Mouse (Mus musculus): ENCODE measurements around the gene Pde4d.

Gene Pde4d

DNA sequence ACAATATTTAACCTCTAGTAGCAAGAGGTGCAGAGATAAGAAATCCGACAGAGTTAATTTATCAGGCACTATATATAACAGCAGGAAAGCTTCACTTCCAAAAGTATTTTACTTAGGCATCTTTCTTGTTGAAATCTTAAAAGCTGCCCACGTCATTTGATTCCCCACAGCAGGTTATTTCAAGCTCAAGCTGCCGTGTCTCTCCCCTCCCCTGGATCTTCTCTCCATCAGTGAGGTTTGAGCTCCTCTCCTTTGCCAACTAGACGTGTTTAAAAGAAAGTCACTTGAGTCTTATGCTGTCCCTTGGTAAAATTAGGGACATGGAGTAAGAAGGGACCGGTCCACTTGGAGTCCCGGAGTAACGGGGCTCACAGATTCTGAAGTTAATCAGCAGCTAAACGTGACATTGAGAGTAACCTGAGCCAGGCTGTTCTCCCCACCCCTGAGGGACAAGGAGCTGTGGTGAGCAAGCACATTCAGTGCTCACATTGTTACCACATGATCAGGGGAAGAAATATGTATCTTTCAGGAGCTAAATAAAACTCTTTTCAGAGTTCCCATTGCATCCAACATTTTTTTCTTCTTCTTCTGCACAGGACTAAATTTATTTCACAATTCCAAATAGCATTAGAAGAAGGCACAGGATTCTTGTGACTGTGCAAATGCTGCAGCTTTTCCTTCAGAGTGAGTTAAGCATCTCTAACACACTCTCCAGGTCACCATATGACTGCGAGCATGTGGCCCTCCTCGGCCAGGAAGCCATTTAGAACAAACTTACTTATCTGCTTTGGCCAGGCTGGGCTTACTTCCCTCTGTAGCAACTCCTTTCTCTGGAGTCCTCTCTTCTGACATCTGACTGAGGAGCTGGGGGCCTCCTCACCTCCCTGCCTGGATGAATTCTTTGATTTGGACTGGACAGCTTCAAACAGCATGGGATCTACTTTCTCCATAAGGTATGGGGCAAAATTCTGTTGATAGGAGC is at the start of gene Pde4d:
Gene Pde4d (plus strand): TSS at position 833 of the 982 bp plus-strand sequence.
- in situ Hi-C loops (cut with MboI): no loop called here

DNA sequence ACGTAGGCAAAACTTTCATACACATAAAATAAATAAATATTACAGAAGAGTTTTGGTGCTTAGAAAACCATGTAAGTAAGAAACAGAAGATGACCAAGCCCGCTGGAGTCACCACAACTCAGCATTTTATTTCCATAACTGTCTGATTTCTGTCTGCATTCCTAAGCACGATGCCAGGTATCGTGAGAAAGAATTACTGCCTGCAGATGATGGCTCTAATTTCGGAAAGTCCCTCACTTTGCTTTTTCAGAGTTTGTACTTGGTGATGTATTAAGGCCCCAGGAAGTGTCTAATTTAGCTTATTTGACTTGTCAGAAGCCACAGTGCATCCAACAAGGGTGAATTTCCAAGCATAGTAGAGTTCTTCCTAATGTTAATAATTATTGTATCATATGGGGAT is 46.6 kb upstream of the Pde4d start:
- in situ Hi-C loops (cut with MboI): no loop called here

DNA sequence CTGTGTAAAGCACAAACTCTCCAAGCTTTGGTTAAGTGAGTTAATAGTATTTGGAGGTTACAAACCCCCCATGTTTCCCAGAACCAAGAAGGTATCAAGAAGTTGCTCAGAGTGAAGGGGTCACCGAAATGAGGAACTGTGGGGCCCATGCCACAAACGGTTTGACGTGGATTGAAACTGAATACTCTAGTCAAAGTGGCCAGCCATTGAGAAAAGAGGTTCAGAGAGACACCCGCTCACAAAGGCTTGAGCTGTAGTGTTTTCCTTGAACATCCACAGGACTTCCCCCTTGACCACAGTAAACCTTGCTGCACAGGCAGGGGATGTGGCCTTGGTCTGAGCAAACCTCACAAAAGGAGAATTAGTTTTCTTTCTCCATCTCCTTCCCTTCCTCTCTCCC is 45.4 kb upstream of the Pde4d start:
- in situ Hi-C loops (cut with MboI): no loop called here

DNA sequence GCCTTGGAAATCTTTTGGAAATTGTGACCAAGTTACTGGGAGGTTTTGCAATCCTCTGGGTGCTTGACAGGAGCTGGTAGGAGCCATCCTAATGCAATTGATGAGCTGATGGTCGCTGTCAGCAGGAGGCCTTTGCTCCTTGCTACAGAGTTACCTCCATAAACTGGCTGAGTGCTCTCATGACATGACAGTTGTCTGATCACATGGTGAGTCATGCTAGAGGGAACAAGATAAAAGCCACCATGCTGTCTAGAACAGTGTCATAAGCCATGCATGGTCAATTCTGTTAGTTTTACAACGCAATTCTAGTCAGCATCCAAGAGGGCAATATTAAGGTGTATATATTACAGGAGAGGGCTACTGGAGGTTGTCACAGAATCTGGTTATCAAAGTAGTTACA is 34.3 kb upstream of the Pde4d start:
- in situ Hi-C loops (cut with MboI): no loop called here

DNA sequence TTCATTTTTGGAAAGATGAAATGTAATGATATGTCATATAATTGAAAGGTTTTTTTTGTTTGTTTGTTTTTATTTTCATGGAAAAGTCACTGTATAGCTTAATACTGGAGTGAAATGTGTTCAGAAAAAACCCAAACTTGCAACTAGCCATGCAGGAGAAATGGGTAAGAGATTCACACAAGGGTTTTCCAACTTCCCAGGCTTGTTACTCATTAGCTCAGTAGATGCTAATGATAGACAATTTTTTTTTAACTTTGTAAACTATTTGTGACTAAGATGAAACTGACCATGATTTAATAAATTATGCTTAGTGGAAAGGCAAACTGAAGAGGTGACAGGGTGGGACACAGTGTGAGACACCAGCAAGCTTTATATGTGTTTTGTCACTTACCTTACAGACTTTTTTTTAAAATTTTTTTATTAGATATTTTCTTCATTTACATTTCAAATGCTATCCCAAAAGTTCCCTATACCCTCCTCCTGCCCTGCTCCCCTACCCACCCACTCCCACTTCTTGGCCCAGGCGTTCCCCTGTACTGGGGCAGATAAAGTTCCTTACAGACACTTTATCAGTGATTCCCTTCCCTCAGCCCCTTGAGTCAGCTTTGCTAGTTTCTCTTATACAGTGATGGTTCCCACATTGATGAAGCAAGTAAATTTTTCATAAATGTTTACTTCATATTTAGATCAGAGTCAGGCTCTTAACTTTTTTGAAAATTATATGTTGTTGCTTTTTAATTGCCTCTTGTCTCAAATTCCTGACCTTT is 30.8 kb upstream of the Pde4d start:
- in situ Hi-C loops (cut with MboI): no loop called here

DNA sequence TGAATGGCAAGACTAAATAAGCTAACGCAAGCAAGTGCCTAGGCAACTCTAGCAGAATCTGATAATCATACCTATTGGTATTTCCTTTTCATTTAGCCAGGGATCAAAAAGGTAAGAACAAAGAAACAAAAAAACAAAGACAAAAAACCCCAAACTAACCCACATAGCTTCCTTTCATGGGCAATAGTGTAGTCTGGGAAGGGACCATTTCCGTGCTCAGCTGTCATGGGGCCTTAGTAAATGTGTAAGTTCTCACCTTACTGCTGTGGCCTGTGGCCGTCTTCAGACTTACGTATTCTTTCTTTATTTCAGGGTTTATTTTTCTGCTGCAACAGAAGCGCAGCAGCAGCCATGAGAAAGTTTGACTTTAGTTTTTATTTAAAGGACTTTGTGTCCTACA is 23.4 kb upstream of the Pde4d start:
- in situ Hi-C loops (cut with MboI): no loop called here

DNA sequence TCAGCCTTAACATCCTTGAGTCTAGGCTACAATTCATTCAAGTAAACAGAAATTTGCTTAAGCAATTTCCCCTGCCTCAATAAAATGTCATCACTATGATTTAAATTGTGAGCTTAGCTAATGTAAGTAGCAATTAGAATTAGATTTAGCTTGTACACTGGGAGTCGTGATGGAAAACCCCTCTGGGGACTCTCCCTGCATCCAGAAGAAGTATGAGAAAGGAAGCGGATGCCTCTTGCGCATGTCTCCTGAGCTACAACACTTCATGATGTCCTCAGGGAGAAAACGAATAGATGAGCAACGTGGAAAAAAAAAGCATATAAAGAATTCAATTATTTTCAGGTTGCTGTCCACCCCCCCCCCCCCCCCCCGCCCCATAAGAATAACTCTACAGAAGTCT is 20.9 kb upstream of the Pde4d start:
- in situ Hi-C loops (cut with MboI): no loop called here

DNA sequence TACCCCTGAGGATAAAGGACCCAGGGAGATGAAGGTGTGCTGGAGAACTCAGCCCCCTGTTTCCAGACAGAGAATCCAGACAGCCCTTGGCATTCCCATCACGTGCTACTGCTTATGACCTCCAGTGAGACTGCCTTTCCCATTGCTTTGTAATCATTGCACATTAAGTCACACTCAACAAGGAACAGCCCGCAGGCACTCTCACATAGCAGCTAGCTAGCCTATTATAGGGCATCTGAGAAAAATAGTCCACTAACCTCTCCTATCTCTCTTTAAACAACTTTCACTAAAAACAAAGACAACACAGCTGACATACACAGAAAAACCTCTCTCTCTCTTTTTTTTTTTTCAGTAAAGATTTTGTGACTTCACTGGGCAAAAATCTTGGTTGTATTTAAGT is 20.1 kb upstream of the Pde4d start:
- in situ Hi-C loops (cut with MboI): no loop called here

DNA sequence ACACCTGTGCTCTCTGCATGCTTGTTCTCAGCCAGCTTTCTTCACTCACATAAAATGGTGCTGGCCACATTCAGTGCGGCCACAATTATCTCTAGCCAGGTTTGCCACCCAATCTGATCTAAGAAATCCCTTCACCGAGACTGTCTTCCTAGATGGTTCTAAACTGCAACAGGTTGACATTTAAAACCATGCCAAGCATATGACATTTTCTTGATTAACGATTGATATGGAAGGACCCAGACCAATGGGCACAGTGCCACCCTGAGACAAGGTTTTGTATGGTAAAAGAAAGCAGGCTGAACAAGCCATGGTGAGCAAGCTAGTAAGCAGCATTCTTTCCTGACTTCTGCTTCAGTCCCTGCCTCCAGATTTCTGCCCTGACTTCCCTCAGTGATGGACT is 18.0 kb upstream of the Pde4d start:
- in situ Hi-C loops (cut with MboI): no loop called here

DNA sequence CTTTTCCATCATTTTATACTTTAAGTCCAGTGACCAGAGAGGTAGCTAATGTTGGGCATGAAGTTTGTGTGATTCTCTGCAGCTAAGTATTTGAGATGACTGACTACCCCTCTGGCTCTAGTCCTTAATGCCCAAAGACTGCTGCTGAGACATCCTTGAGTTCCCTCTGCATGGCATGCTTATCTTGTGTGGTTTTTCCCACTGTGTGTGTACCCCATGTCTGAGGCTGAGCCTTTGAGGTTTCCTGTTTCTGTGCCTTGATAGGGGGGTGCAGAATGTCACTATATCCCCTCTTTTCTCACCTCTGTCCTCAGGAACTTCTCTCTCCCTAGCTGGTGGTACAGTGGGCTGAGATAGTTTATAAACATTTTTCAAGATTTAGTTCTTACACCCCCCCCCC is 14.1 kb upstream of the Pde4d start:
- in situ Hi-C loops (cut with MboI): no loop called here

DNA sequence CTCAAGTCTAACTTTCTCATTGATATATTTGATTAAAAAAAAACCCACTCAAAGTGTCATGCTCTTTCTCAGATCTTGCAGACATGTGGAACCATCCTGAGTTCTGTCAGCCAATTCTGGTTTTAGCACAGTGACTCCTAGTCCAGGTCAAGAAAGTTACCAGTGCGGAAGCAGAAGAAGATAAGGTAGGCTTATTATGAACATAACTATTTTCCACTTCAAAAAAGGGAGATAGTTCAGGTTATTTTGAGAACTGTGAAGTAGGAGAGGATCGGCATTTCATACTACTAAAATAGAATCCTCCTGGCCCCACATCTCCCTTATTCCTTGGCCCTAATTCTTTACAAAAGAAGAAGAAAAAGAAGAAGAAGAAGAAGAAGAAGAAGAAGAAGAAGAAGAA is 12.3 kb upstream of the Pde4d start:
- in situ Hi-C loops (cut with MboI): no loop called here

DNA sequence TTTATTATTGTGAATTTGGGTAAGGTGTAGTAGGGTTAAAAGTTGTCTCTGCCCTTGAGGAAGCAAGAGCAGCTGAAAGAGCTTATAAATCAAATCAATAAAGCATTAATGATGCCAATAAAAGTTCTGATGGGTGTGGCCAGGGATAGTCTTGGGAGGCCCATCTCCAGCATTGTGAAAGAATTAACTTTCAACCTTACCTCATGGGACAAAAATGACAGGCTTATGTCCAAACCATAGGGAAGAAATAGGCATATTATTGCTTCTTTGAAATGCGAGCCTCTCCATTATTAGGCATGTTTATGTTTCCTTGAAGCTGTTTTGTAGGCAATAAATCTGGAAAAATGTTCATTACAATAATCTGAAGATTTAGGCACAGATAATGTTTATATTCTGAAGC is 10.7 kb upstream of the Pde4d start:
- in situ Hi-C loops (cut with MboI): no loop called here

DNA sequence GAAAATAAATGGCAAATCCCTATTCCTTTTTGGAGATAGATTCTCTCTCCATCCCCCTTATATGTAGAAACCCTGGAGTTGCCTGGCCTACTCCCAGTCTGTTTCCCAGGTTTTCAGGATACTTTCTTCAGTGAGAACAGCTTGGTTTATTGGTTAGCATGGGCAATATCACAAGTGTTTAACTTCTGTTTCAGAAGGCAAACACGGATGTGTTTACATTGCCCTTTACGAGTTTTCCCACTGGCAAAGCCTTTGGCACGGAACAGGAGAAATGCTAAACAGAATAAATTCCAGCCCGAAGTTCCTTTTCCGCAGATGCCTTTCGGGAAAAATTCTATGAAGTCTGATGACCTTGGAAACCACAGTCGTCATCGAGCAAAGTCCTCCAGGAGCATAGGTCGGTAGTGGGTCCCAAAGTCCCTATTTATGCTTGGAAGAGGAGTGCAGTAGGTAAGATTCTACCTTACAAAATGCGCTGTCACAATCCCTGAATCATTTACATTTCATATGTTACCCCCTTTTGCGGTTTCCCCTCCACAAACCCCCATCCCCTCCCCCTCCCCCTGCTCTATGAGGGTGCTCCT is 1.3 kb upstream of the Pde4d start:
- in situ Hi-C loops (cut with MboI): no loop called here

DNA sequence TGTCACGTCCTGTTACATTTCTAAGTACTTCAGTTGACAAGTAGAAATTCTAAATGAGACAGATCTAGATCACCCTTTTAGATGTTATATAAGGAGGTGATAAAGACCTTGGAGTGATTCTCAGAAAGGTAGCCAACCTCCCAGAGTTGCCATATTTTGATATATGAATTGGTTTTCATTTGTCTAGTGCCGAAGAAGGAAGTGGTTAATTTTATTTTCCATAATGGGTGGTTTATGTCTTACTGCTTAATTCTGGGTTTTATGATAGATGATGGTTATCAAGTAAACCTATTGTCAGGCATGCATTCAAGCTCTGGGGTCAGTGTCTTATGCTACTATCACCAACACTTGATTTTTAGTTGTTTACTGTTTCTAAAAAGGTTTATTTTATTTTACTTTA is 1.4 kb downstream of the Pde4d start:
- in situ Hi-C loops (cut with MboI): no loop called here

DNA sequence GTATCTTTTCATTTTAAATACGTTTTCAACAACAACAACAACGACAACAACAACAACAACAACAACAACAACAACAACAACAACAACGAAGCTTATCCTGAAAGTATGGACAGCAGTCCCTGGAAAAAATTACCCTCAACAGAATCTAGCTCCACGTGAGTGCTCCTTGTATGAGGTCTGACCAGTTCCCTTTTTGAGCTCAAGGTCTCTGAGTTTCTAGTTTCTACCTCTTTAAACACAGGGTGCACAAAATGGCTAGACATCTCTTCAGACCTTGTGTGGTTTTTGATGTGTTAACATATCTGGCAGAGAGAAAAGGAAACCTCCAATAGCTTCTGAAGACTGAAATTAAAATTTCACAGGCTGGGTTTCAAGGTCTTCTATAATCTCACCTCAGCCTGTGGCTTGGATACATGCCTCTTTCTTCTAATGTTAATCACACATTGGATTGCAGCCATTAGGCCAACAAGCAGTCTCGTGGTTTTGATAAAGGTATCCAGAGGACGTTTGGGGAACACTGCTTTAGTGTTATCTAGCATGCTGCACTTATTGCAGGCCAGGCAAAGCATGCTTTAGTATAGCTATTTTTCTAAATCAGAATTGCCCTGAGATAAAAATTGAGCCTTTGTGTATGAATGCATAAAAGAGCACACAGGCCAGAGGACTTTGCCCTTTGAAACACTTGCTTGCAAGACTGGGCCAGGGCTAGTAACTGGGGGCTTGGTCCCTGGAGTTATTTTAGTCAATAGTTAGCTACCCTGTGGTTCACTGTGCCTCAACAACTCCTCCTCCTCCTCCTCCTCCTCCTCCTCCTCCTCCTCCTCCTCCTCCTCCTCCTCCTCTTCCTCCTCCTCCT is 3.5 kb downstream of the Pde4d start:
- in situ Hi-C loops (cut with MboI): no loop called here

DNA sequence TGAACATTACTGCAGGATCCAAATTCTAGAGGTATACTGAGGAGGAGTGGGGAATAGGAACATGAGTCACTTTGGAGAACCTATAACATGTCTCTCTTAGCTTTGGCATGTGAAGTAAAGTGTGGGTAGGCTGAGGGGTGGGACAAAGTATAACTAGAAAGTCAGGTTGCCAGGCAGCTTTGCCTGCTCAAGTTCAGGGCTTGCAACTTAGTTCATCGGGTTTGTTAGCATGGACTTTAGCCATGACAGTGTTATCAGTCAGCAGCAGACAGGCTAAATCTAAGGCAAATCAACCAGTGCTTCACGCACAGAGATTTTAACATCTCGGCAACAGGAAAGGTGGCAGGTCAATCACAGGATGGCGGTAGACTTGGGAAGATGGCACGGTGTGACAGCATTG is 12.8 kb downstream of the Pde4d start:
- in situ Hi-C loops (cut with MboI): no loop called here

DNA sequence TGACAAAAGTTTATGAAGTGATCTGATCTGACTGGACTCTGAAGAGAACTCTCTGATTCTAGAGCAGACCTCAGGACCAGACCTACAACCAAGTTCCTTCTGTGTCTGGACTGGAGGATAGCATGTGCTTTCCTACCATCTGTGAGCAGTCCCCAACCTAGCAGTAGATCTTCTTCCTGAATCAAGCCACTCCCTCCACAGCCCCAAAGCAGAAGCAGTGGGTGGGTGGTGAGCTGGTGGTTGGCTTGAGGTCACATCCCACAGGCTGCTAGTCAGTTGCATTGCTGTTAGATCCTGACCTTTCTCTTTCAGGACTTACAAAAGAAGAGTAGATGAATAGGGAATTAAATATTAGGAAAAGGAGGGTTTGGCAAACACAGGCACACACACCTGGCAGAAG is 16.0 kb downstream of the Pde4d start:
- in situ Hi-C loops (cut with MboI): no loop called here

DNA sequence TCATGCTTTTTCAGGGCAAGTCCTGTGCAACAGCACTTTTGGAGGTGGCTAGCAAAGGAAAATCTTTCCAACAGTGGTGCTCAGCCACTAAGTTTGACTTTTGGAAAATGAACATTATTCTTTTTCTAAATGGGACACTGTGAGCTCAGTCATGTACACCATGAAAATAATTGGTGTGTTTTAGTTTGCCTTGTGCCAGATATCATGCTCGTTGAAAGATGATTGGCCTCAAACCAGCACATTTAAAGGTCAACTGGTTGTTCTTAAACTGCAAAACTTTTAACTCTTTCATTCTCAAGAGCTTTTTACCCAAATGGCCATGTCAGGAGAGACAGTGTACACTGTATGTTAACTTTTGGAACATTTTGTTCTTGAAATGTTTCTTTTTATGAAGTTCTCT is 17.3 kb downstream of the Pde4d start:
- in situ Hi-C loops (cut with MboI): no loop called here

DNA sequence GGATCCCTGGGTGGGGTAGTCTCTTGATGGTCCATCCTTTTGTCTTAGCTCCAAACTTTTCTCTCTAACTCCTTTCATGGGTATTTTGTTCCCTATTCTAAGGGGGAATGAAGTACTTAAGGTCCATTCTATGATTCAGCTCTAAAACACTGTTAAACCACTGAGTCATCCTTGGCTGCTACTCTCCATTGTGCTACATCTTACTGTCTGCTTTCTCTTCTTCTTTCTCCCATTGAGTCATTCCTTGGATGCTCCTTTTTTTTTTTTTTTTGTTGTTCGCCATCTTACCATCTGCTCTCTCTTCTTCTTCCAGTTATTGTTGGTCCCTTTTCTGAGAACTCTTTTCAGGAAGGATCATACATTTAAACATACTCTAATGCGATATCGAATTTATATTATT is 30.7 kb downstream of the Pde4d start:
- in situ Hi-C loops (cut with MboI): no loop called here

DNA sequence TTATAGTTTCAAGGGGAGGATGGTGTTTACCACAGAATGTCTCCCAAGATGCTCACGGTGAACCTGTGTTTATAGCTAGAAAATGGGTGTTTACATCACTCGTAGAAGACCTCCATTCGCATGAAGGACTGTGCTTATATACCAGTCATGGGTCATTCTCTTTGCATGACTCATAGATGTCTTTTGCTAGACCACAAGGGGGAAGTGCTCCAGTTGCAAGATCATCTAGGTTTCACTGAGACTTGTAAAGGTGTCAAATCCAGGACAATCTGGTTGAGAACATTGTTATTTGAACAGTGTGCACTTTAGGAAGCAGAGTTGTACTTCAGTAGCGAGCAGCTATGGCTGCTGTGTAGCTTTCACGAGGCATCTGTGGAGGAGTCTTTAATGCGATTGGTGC is 35.3 kb downstream of the Pde4d start:
- in situ Hi-C loops (cut with MboI): no loop called here

DNA sequence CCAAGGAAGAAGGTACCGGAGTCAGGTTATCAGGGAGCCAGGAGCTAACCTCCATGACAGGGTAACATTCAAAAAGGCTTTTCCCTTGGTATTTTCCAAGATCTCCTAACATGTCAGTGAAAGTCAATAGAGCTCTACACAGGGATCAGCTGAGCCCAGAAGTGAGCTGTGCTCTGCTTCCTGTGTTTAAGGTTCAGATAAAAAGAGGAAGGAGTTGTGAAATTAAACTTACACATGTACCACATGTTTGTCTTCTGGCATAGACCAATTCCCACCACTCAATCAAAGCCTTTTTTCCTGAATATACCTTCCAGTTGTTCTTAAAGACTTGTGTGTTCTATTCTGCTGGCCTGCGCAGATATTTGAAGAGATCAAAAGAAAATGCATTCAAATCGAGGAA is 37.3 kb downstream of the Pde4d start:
- in situ Hi-C loops (cut with MboI): no loop called here

DNA sequence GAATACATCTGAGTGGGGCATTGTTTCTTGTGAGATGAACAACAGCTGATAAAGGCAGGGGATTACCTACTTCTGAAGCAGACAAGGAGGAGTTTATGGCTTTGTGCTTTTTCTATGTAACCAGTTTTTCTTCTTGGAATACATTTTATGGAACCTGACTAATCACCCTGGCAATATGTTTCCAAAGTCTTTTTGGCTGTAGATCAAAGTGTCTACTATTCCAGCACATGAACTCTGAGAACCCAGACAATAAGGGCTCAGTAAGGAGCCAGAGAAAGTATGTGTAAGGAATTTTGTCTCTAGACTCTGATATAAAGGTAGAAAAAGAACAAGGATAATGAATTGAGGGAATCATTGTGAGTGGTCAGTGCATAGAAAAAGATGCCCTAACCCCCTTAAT is 40.1 kb downstream of the Pde4d start:
- in situ Hi-C loops (cut with MboI): no loop called here
